Mouse (Mus musculus) liver, embryonic 14.5 days (tissue): ENCODE measurements around the gene Faap100. TPM values are rescaled to one million over a fixed set of nuclear protein-coding genes. Genes with fewer than 3 reads are reported as not detected.

Experiments
- ATAC-seq: fragments of 200-750 bp; cut with Nextera tagmentation; 2 replicates; pipeline ENCODE4 v1.8.0; 2017; ENCODE audit warnings: moderate number of reproducible peaks, mild to moderate bottlenecking, moderate library complexity; ENCODE audit not compliant: insufficient read depth
- DNase-seq, 3 experiments: peaks; one replicate each; pipeline ENCODE4 v3.0.0-alpha.2; 2012 to 2013; ENCODE audit warnings: low read depth in 3 of 3, low spot score in 3 of 3
- H3K27ac ChIP-seq: fragments of 300-500 bp; sonication (generic); 2 replicates; pipeline ENCODE4 v1.5.1; 2014; ENCODE audit warnings: moderate library complexity, mild to moderate bottlenecking, control low read depth, inconsistent platforms
- H3K27me3 ChIP-seq: fragments of 300-500 bp; sonication (generic); 2 replicates; pipeline ENCODE4 v1.6.1; 2014; ENCODE audit warnings: mild to moderate bottlenecking, low read length, moderate library complexity; ENCODE audit not compliant: control insufficient read depth, insufficient read depth
- H3K36me3 ChIP-seq: fragments of 300-500 bp; sonication (generic); replicated peaks from 2 replicates; pipeline ENCODE4 v1.6.1; 2014; ENCODE audit warnings: low read depth; ENCODE audit not compliant: control insufficient read depth, insufficient read depth
- H3K4me1 ChIP-seq, 2 experiments: fragments of 200-500 bp in 1 of 2; fragments of 300-500 bp in 1 of 2; sonication (generic) in 1 of 2; replicated peaks; 2 replicates each; pipeline ENCODE4 v1.6.1; 2012 to 2014; ENCODE audit warnings: antibody characterized with exemption in 1 of 2, inconsistent platforms in 1 of 2, low read length in 1 of 2; ENCODE audit not compliant: control insufficient read depth in 2 of 2, insufficient read depth in 2 of 2
- H3K4me2 ChIP-seq: fragments of 300-500 bp; sonication (generic); 2 replicates; pipeline ENCODE4 v1.6.1; 2014; ENCODE audit warnings: low read depth, mild to moderate bottlenecking, control low read depth, moderate library complexity
- H3K4me3 ChIP-seq, 2 experiments: fragments of 200-500 bp in 1 of 2; fragments of 300-500 bp in 1 of 2; sonication (generic) in 1 of 2; 2 replicates each; pipeline ENCODE4 v1.5.1; 2012 to 2014; ENCODE audit warnings: low read depth in 2 of 2, low read length in 2 of 2, mild to moderate bottlenecking in 2 of 2, control low read depth in 1 of 2, inconsistent platforms in 1 of 2, moderate library complexity in 1 of 2; ENCODE audit not compliant: insufficient read depth in 1 of 2
- H3K9ac ChIP-seq: fragments of 300-500 bp; sonication (generic); replicated peaks from 2 replicates; pipeline ENCODE4 v1.6.1; 2014; ENCODE audit warnings: mild to moderate bottlenecking, control low read depth, moderate library complexity
- H3K9me3 ChIP-seq: fragments of 300-500 bp; sonication (generic); 2 replicates; pipeline ENCODE4 v1.6.1; 2016; ENCODE audit warnings: low read length, mixed read lengths; ENCODE audit not compliant: control insufficient read depth
- CTCF ChIP-seq: IDR thresholded peaks from 2 replicates; pipeline ENCODE4 v1.5.1; 2016; ENCODE audit warnings: antibody characterized with exemption, low read depth, control low read depth
- EP300 ChIP-seq: IDR thresholded peaks from 2 replicates; pipeline ENCODE4 v1.6.1; 2016; ENCODE audit warnings: antibody characterized with exemption, low read depth
- WGBS: fragments of 180-500 bp; shearing (Covaris S2); extraction: QIAGEN DNeasy Blood & Tissue Kit; methylation state at CpG from one replicate; pipeline ENCODE4 v1.1.7; 2014; ENCODE audit not compliant: insufficient replicate concordance; 5-methylcytosine and 5-hydroxymethylcytosine counted together
- polyA plus RNA-seq, 2 experiments: library from polyadenylated mRNA; depleted of rRNA in 1 of 2; stranded (reverse) in 1 of 2; unstranded in 1 of 2; fragments of >200 nt; fragmentation: Nextera tagmentation in 1 of 2; extraction: Ambion mirVana in 1 of 2; gene quantifications; 2 replicates each; pipeline versions ENCODE4 v1.2.1 to v1.2.3; 2012 to 2014

The Faap100 gene
- polyA plus RNA-seq, 2 experiments: 4.5 to 6.3 TPM

GRCm38 (mm10) chr11:120373025-120373424, 5.5 kb downstream of the Faap100 start:
- no peak for ATAC-seq

GRCm38 (mm10) chr11:120369656-120370055, 8.9 kb downstream of the Faap100 start:
- no peak overlapping the region for H3K4me2 ChIP-seq
- H3K27me3 ChIP-seq: no peaks in the 10 kb centered on the region
- TF ChIP-seq EP300 (no peak), CTCF (peak; percentile 93)
- no peak overlapping the region for H3K4me3 ChIP-seq
- no peaks in the 10 kb centered on the region for H3K36me3 ChIP-seq
- WGBS: 43% methylated on average over 8 of the region's 8 CpGs
- no peaks in the 10 kb centered on the region for H3K4me1 ChIP-seq
- no peak for DNase-seq
- no peak overlapping the region for H3K9ac ChIP-seq
- ATAC-seq: peak; percentile 32
- H3K27ac ChIP-seq: no peak overlapping the region
- H3K9me3 ChIP-seq: no peaks in the 10 kb centered on the region

More at GRCm38 (mm10) chr11:120373025-120373424, 5.5 kb downstream of the Faap100 start:
- Histone ChIP-seq H3K9me3 (no peaks in the 10 kb centered on the region), H3K27me3 (no peaks in the 10 kb centered on the region), H3K4me3 (no peak overlapping the region), H3K36me3 (no peaks in the 10 kb centered on the region), H3K4me1 (peaks cover 4 to 6% of the 10 kb centered on the region in 2 experiments), H3K27ac (no peak overlapping the region), H3K9ac (no peak overlapping the region), H3K4me2 (no peak overlapping the region)
- WGBS: 74% methylated on average over 13 of the region's 13 CpGs
- no peak for DNase-seq
- TF ChIP-seq EP300 (no peak), CTCF (peak; percentile 62)

DNA sequence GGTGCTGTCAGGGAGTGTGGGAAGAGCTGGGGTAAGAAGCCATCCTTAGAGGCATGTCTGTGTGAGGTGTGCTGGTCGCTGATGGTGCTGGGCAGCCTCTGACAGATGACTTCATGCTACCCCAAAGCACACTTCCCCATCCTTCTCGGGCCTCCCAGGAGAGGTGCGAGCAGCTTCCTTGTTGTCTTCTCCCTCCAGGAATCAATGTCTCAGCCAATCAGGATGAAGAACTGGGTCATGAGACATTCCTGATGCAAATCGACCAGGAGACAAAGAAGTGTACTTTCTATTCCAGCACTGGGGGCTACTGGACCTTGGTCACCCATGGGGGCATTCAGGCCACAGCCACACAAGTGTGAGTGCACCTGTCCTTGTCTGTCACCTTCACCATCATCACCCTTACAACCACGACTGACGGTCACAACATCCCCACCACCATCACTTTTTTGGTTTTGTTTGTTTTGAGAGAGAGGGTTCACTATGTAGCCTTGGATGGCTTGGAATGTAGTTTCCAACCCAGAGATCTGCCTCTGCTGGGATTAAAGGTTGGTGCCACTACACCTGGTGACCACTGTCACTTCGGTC, 12.0 kb downstream of the Faap100 start:
- no peak for ATAC-seq
- no peak overlapping the region for H3K9ac ChIP-seq
- H3K27ac ChIP-seq: no peak overlapping the region
- H3K9me3 ChIP-seq: no peaks in the 10 kb centered on the region
- H3K36me3 ChIP-seq: no peaks in the 10 kb centered on the region
- TF ChIP-seq EP300: no peak
- TF ChIP-seq CTCF: no peak
- no peak for DNase-seq
- H3K4me3 ChIP-seq: no peak overlapping the region
- no peak overlapping the region for H3K4me2 ChIP-seq
- H3K4me1 ChIP-seq: no peaks in the 10 kb centered on the region
- WGBS: 30% methylated on average over 7 of the region's 7 CpGs
- no peaks in the 10 kb centered on the region for H3K27me3 ChIP-seq

DNA sequence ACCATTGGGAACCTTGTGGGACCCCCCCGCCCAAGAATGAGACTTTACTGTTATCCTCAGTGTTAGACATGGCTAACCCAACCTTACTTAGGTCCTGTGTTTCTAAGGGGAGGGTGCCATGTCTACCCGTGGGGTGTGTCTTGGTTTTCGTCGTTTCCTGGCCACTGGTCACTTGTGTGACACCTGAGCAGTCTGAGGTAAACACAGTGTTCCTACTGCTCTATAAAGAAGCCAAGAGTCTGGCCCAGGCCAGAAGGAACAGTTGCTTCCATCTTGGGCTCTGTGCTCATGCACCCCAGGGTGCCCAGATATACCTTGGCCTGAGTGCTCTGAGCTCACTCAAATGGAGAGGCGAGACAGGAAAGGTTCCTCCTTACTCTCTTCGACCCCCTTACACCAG, 15.7 kb downstream of the Faap100 start:
- Histone ChIP-seq H3K4me2 (no peak overlapping the region), H3K9me3 (no peaks in the 10 kb centered on the region), H3K9ac (no peak overlapping the region), H3K27me3 (no peaks in the 10 kb centered on the region), H3K27ac (no peak overlapping the region), H3K4me3 (no peak overlapping the region), H3K4me1 (peaks cover 0 to 3% of the 10 kb centered on the region in 2 experiments; a peak in 1 of 4 replicates), H3K36me3 (no peaks in the 10 kb centered on the region)
- ATAC-seq (no peak), DNase-seq (no peak)
- 61% methylated on average over 6 of the region's 6 CpGs for WGBS
- TF ChIP-seq EP300: no peak
- no peak for TF ChIP-seq CTCF

DNA sequence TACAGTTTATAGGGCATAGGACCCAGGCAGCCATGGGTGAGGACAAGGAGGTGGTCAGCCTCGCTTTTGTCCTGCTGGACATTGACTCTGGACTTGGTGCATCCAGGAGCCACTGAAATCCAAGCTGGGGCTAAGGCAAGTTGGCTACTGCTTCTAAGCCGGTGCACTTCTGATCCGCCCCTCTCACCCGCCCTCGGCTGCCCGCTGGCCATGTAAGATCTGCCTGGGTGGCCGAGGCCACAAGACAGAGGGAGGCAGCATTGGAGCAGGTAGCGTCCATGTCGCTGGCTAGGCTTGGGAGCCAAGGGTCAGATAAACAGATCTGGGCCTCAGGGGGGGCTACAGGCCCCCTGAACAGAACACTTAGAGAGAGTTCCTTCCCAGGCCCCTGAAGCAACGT, 17.3 kb downstream of the Faap100 start, which contains the start of gene Fscn2:
Fscn2 (plus strand) TSS at position 240 of the 400 bp plus-strand sequence.
- no peaks in the 10 kb centered on the region for H3K27me3 ChIP-seq
- H3K27ac ChIP-seq: no peak within 1 kb of the TSS
- H3K9ac ChIP-seq: no peak within 1 kb of the TSS
- DNase-seq: no peak
- WGBS: 69% methylated on average over 10 of the region's 10 CpGs
- H3K4me2 ChIP-seq: no peak within 1 kb of the TSS
- no peak within 1 kb of the TSS for H3K4me3 ChIP-seq
- H3K36me3 ChIP-seq: no peaks in the 10 kb centered on the region
- ATAC-seq: no peak
- no peaks in the 10 kb centered on the region for H3K9me3 ChIP-seq
- TF ChIP-seq EP300 (no peak), CTCF (no peak)
- peaks cover 2 to 10% of the 10 kb centered on the region in 2 experiments for H3K4me1 ChIP-seq
